Mouse (Mus musculus) intestine, embryonic 14.5 days (tissue): ENCODE results near the gene Zranb3. TPM values are rescaled to one million over a fixed set of nuclear protein-coding genes. Genes with fewer than 3 reads are reported as not detected.

ENCODE experiments used
- ATAC-seq: fragments of 200-750 bp; cut with Nextera tagmentation; replicated peaks from 2 replicates; pipeline ENCODE4 v1.8.0; 2017; ENCODE audit warnings: low read depth, moderate number of reproducible peaks, moderate TSS enrichment, moderate library complexity; ENCODE audit not compliant: low FRiP score, low TSS enrichment
- DNase-seq: peaks from one replicate; pipeline ENCODE4 v3.0.0-alpha.2; 2018; ENCODE audit warnings: low spot score
- H3K27ac ChIP-seq: fragments of 300-500 bp; sonication (generic); 2 replicates; pipeline ENCODE4 v1.5.1; 2014; ENCODE audit warnings: low read depth, mild to moderate bottlenecking, control low read depth
- H3K27me3 ChIP-seq: fragments of 300-500 bp; sonication (generic); replicated peaks from 2 replicates; pipeline ENCODE4 v1.6.1; 2014; ENCODE audit warnings: low read length, control low read depth; ENCODE audit not compliant: control insufficient read depth, insufficient read depth
- H3K36me3 ChIP-seq: fragments of 300-500 bp; sonication (generic); 2 replicates; pipeline ENCODE4 v1.6.1; 2014; ENCODE audit warnings: low read length, control low read depth; ENCODE audit not compliant: control insufficient read depth, insufficient read depth
- H3K4me1 ChIP-seq: fragments of 300-500 bp; sonication (generic); replicated peaks from 2 replicates; pipeline ENCODE4 v1.6.1; 2014; ENCODE audit warnings: low read length, control low read depth, mixed read lengths; ENCODE audit not compliant: control insufficient read depth, insufficient read depth
- H3K4me2 ChIP-seq: fragments of 300-500 bp; sonication (generic); 2 replicates; pipeline ENCODE4 v1.6.1; 2014; ENCODE audit warnings: low read length
- H3K4me3 ChIP-seq: fragments of 300-500 bp; sonication (generic); 2 replicates; pipeline ENCODE4 v1.5.1; 2014; ENCODE audit warnings: low read depth, low read length, control low read depth, mixed read lengths
- H3K9ac ChIP-seq: fragments of 300-500 bp; sonication (generic); 2 replicates; pipeline ENCODE4 v1.6.1; 2014; ENCODE audit warnings: mild to moderate bottlenecking, low read length
- H3K9me3 ChIP-seq: fragments of 300-500 bp; sonication (generic); 2 replicates; pipeline ENCODE4 v1.6.1; 2016; ENCODE audit warnings: low read length, control low read depth; ENCODE audit not compliant: control insufficient read depth
- WGBS: fragments of 180-500 bp; shearing (Covaris S2); extraction: QIAGEN DNeasy Blood & Tissue Kit; methylation state at CpG from one replicate; pipeline ENCODE4 v1.1.7; 2014; 5-methylcytosine and 5-hydroxymethylcytosine counted together
- polyA plus RNA-seq: library from polyadenylated mRNA; unstranded; fragments of >200 nt; fragmentation: Nextera tagmentation; extraction: Ambion mirVana; gene quantifications from 2 replicates; pipeline ENCODE4 v1.2.1, GENCODE M21; 2014

The Zranb3 gene
- polyA plus RNA-seq, 1 experiment from 2014 or later, result 8.4 TPM

DNA sequence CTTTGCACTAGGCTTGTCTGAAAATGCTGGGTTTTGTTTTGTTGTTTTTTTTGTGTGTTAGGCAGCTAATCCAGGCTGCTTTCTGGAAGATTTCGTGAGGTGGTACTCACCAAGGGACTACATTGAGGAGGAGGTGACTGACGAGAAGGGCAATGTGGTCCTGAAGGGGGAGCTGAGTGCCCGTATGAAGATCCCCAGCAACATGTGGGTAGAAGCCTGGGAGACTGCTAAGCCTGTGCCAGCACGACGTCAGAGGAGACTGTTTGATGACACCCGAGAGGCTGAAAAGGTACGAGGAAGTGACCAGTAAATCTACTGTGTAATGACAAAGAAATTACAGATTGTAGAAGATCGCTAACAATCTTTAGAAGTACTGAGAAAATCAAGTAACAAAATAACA lies 165.6 kb downstream of the Zranb3 start:
- whole genome bisulfite sequencing, result 77% methylated on average over 8 of the region's 8 CpGs
- Histone ChIP-seq H3K27me3 (no peaks in the 10 kb centered on the region), H3K4me3 (no peak overlapping the region), H3K27ac (no peak overlapping the region), H3K36me3 (peaks cover 77% of the 10 kb centered on the region), H3K4me2 (no peak overlapping the region), H3K9ac (no peak overlapping the region), H3K9me3 (peaks cover 8% of the 10 kb centered on the region; the same call in 1 of the 2 replicates), H3K4me1 (no peaks in the 10 kb centered on the region)
- no peak for DNase-seq
- ATAC-seq, result no peak

DNA sequence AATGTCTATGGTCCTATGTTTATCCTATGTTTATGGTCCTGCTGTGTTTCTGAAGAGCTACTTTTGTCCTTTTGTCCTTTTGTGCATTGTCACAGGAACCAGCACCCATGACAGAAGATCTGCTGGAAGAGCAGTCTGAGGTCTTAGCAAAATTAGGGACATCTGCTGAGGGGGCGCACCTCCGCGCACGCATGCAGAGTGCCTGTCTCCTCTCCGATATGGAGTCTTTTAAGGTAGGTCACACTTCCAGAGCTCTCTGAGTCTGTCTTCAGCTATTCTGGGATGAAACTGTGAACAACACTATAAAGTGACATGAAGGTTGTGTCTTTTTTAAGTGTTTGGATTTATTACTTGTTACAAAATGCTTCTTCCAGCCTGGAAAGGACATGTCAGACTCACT lies 168.5 kb downstream of the Zranb3 start:
- Histone ChIP-seq H3K4me2 (no peak overlapping the region), H3K36me3 (peaks cover 74% of the 10 kb centered on the region), H3K4me3 (no peak overlapping the region), H3K9ac (no peak overlapping the region), H3K27ac (no peak overlapping the region), H3K27me3 (no peaks in the 10 kb centered on the region), H3K4me1 (no peaks in the 10 kb centered on the region), H3K9me3 (peaks cover 8% of the 10 kb centered on the region; the same call in 1 of the 2 replicates)
- ATAC-seq (no peak), DNase-seq (no peak)
- WGBS, result 94% methylated on average over 5 of the region's 5 CpGs

DNA sequence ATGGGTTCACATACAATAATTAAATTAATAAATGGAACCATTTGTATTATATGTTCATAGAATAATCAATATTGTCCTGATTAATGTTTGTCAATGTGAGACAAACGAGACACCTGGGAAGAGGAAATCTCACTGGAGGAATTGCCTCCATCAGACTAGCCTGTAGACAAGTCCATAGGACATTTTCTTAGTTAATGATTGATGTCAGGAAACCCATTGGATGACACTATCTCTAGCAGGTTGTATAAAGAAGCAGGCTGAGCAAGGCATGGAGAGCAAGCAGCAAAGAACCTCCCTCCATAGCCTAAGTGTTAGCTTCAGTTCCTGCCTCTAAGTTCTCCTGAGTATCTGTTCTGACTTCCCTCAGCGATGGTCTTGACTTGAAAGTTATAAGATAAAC lies 169.4 kb downstream of the Zranb3 start:
- peak; percentile 74; the same call in 1 of the 2 replicates for ATAC-seq
- WGBS, result 80% methylated on average over 2 of the region's 2 CpGs
- peaks cover 67% of the 10 kb centered on the region for H3K36me3 ChIP-seq

DNA sequence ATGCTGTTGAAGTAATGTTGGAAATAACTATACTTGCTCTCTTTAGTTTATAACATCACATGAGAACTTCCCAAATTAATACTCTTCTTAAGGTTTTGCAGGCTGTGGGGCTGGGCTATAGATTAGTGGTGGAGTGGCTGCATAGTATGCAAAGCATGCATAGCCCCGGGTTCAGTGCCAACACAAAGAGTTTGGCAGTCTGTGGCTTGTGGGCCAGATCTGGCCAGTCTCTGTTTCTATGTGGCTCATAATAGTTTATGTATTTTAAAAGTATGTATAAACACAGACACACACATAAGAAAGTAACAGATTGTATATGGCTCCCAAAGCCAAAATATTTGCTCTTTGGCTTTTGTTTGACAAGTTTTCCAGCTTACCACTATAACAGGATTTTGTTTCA lies 187.0 kb downstream of the Zranb3 start:
- H3K4me3 ChIP-seq, result no peak overlapping the region
- 33% methylated on average over 1 of the region's 1 CpGs for WGBS
- no peak for ATAC-seq
- H3K9me3 ChIP-seq, result no peaks in the 10 kb centered on the region
- DNase-seq, result no peak
- H3K9ac ChIP-seq, result no peak overlapping the region
- H3K4me1 ChIP-seq, result no peaks in the 10 kb centered on the region; the same call in 1 of the 2 replicates
- H3K27me3 ChIP-seq, result no peaks in the 10 kb centered on the region
- H3K27ac ChIP-seq, result peak overlapping the region; percentile 22; the same call in 1 of the 2 replicates
- peaks cover 22% of the 10 kb centered on the region for H3K36me3 ChIP-seq
- no peak overlapping the region for H3K4me2 ChIP-seq

More for the DNA sequence above, 169.4 kb downstream of the Zranb3 start:
- Histone ChIP-seq H3K4me3 (no peak overlapping the region), H3K9me3 (no peaks in the 10 kb centered on the region), H3K9ac (no peak overlapping the region), H3K4me1 (no peaks in the 10 kb centered on the region), H3K27ac (no peak overlapping the region), H3K27me3 (no peaks in the 10 kb centered on the region), H3K4me2 (no peak overlapping the region)
- no peak for DNase-seq

DNA sequence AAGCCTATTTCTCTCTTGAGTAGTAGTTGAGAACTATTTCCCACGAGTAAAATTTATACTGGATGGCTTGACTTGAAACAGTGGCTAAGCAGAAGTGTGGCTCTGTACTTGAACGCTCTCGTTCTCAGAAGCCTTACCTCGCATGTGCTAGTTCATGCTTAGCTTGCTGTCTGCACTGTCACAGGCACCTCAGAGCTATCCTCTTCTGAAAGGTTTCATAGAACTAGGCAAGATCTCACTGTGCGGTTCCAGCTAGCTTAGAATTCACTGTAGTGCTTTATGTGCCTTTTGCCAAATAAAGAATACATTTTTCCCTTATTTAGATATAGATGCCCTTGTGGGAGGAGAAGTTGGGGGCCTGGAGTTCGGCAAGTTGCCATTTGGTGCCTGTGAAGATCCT lies 187.5 kb downstream of the Zranb3 start:
- Histone ChIP-seq H3K4me1 (no peaks in the 10 kb centered on the region; the same call in 1 of the 2 replicates), H3K27ac (peak overlapping the region; percentile 22; the same call in 1 of the 2 replicates), H3K9ac (no peak overlapping the region), H3K27me3 (no peaks in the 10 kb centered on the region), H3K4me3 (no peak overlapping the region), H3K4me2 (no peak overlapping the region), H3K36me3 (peaks cover 21% of the 10 kb centered on the region), H3K9me3 (no peaks in the 10 kb centered on the region)
- WGBS, result 66% methylated on average over 6 of the region's 6 CpGs
- no peak for DNase-seq
- ATAC-seq, result no peak

DNA sequence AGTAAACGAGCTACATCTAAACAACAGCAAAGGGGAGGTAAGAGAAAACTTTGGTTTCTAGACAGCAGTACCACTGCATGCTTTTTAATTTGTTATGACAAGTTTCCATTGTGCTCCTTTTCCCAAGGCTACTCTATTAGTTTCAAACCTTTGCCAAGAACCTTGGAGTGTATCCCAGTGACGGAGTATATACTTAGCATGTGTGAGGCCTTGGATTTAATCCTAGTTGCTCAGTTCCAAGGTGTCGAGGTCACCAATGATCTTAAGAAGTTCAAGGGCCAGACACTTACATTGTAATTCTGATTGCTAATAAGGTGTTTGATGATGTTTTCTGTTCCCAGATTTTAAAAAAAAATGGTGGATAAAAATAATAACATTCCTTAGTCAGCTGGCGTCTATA lies 189.7 kb downstream of the Zranb3 start:
- Histone ChIP-seq H3K9ac (no peak overlapping the region), H3K4me3 (no peak overlapping the region), H3K9me3 (no peaks in the 10 kb centered on the region), H3K4me1 (no peaks in the 10 kb centered on the region; the same call in 1 of the 2 replicates), H3K27ac (no peak overlapping the region), H3K27me3 (no peaks in the 10 kb centered on the region), H3K36me3 (peaks cover 19% of the 10 kb centered on the region), H3K4me2 (no peak overlapping the region)
- ATAC-seq (no peak), DNase-seq (no peak)
- WGBS, result 84% methylated on average over 4 of the region's 4 CpGs

DNA sequence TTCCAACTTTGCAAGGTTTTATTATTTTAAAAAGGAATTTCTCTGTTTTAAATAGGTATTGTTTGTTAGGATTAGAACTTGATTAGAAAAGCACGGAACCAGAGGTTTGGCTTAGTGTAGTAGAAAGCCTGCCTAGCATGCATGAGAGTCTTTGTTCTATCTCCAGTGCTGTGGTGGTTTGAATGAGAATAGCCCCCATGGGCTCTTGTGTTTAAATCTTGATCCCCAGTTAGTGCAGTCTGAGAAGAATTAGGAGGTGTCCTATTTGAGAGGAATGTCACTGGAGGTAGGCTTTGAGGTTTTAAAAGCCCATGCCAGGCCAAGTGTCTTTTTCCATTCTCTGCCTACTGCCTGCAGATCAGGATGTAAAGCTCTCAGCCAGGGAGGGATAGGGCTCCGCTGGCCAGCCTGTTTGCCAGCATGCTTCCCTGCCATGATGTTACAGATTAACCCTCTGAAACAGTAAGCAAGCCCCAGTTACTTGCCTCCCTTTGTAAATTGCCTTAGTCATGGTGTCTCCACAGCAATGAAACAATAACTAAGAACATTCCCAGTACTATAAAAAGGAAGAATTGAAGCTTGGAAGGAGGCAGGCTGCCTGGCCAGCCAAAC lies 198.0 kb downstream of the Zranb3 start:
- H3K9ac ChIP-seq, result no peak overlapping the region
- WGBS, result 60% methylated on average over 2 of the region's 2 CpGs
- no peaks in the 10 kb centered on the region for H3K27me3 ChIP-seq
- H3K4me2 ChIP-seq, result no peak overlapping the region
- no peak overlapping the region for H3K4me3 ChIP-seq
- peaks cover 24% of the 10 kb centered on the region for H3K36me3 ChIP-seq
- no peak overlapping the region for H3K27ac ChIP-seq
- H3K4me1 ChIP-seq, result no peaks in the 10 kb centered on the region
- ATAC-seq (no peak), DNase-seq (no peak)
- no peaks in the 10 kb centered on the region for H3K9me3 ChIP-seq

Other genes starting within 250 kb of the Zranb3 start
- gene Map3k19, start 248.0 kb downstream of the Zranb3 start, polyA plus RNA-seq, result not detected in 2 replicates
- gene Rab3gap1, start 234.3 kb downstream of the Zranb3 start, polyA plus RNA-seq, result 22.8 and 25.3 TPM in 2 replicates
- gene R3hdm1, start 254 bp upstream of the Zranb3 start, polyA plus RNA-seq, result 67.4 and 70.9 TPM in 2 replicates
- gene Ubxn4, start 140.9 kb upstream of the Zranb3 start, polyA plus RNA-seq, result 65.3 and 66.6 TPM in 2 replicates
- gene Lct, start 225.3 kb upstream of the Zranb3 start, polyA plus RNA-seq, result 0.31 TPM in 2 replicates